Mouse (Mus musculus): ENCODE measurements at regions not wholly inside any gene's neighbourhood (a gene's known extent, or its start where the extent isn't known, plus 50 kb on each side); places are given as distances from the start of the nearest gene placed in this dataset.
"Not testable (repeated sequence)": the region's sequence is repeated elsewhere in the genome, so short reads cannot be mapped to it uniquely, and the experiment has no call there.

DNA sequence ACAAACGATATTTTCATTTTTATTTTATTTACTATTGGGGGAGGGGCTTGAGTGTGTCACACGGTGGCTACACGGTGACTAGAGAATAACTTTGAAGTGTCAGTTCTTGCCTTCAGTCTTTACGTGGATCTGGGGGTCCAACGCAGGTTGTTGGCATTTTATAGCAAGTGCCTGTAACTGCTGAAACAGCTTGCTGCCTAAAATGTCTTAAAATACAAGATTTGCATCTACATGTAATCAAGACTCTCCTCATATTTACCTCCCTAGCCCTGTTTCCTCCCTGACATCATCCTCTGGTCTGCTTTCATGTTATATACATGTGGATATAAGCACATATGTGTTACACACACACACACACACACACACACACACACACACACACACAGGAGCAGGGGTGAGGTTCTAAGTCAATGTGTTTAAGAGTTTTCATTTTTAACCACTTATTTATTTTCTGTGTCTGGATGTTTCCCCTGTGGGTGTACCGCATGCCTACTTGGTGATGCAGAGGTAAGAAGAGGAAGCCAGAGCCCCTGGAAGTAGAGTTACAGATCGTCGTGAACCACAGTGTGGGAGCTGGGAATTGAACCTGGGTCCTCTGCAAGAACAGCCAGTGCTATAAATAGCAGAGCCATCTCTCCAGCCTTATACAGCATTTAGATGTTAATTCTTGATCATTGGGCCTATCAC, 119.5 kb upstream of the Cpsf6 start:
- no peak for DNase-seq

- DNase-seq, result no peak
These were observed 118.7 kb upstream of the Cpsf6 start for GRCm38 (mm10) chr10:117498497-117498896.

GRCm38 (mm10) chr10:117497565-117498256, 117.9 kb upstream of the Cpsf6 start:
- DNase-seq, result no peak

DNA sequence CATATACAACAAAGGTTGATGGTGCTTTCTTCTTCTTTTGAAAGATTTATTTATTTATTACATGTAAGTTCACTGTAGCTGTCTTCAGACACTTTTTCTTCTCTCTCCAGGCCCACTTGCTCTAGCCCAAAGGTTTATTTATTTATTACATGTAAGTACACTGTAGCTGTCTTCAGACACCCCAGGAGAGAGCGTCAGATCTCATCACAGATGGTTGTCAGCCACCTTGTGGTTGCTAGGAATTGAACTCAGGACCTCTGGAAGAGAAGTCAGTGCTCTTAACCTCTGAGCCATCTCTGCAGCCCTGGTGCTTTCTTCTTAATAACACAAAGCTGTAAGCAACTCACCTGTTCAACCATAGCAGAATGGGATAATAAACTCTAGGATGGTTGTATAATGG, 117.3 kb upstream of the Cpsf6 start:
- DNase-seq, result not testable (repeated sequence)

DNA sequence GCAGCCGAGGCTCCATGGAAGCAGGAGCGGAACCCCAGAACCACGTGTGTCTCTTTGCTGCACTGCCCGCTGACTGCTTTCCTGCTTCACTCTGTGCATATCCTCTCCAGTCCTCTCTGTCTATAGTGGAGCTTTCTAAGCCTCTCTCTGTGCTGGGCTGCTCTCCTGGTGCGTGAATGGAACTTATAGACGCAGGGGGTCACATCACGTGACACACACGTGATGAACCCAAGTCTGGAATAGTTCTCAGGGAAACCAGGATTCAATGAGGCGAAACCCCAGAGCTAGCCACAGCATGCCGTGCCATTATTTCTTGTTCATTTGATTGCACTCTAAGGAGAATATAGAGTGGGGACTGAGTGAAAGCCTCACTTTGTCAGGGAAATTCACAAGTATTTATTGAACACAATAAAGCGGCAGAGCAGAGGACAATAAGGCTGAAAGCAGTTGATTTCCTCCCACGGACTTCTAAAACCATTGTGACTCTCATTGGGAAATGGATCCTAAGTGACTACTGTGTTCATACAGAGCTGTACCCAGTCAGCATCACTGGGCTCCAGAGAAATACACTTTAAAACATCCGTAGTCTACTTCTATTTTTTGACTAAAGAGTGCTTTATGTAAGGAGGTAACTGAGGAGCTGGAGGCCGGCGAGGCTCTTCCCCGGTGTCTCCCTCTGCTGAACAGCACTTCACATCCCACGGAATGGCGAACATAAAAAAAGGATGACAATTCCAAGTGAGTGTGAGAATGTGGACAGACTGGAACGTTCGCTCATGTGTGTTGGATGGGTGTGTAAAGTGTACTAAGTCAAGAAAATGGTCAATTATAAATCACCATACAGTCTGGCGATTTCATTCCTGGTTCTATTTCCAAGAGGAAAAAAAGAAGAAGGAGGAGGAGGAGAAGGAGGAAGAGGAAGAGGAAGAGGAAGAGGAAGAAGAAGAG, 116.5 kb upstream of the Cpsf6 start:
- DNase-seq, result no peak

DNA sequence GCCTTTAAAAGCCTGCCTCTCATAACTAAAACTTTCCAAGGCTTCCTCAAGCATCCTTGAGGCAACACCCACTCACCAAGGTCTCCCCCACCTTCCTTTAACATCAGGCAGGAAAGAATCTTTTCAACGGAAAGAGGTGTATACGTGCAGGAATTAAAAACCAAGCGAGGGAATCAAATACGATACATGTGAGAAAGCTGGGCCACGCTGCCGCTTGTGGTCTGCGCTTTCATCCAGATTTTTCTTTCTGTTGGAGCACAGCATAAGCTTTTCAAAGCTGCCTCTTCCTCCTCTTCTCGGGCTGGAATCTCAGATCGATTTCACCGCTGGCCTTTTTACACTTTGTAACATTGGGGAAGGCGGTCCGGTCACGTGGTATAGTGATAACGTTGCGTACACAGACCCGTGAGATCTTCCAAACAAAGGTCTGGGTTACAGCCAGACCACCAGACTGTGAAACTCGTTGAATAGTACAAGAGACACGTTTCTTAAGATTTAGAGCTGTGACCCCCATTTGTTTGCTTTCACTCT, 114.4 kb upstream of the Cpsf6 start:
- no peak for DNase-seq

- DNase-seq, result no peak
These were observed 114.0 kb upstream of the Cpsf6 start for GRCm38 (mm10) chr10:117493824-117494121.

DNA sequence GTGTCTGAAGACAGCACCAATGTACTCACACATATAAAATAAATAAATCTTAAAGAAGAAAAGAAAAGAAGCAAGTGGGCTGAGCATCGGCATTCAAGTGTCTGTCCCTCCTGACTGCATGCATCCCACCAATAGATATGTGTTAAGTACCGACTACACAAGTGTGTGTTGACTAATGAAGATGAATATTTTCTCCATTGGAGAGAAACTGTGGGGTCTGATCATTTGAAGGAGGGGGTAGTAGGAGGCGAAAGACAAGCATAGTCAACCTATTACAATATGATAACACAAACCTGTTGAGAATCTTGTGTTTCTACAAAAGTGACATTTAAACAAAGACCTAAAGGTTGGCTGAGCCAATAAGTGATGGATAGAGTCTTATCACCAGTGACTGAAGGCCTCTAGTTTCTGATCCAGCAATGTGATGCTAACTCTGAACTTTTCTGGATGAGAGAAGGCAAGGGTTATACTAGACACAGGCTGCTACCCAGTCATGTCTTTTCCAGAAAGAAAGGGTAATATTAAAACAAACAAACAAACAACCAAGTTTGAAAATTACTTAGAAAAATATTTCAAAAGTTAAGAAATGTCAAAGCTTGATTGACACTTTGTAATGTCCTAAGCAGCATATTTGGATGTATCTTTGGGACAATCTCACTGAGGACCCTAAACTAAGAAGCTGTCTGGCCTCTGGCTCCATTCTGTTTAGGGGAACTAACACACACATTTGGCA, 113.4 kb upstream of the Cpsf6 start:
- DNase-seq, result no peak

DNA sequence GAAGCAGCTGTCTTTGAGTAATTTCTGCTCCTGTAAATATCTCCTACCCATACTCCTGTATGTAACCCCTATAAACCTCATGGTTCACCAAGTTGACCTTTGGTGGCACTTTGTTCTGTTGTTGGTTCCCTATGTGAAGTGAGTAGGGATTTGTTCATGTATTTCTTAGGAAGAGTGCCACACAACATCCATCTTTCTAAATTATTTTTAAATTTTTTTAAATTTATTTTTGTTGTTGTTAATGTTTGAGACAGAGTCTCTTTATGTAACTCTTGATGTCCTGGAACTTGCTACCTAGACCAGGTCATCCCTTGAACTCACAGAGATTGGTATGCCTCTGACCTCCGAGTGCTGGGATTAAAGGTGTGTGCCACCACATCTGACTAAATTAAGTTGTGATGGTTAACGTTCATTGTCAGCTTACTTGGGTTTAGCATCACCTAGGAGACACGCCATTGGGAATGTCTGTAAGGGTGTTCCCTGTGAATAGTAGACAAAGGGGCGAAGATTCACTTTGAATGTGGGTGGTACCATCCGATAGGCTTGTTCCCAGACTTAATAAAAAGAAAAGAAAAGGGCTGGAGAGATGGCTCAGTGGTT, 112.7 kb upstream of the Cpsf6 start:
- no peak for DNase-seq

DNA sequence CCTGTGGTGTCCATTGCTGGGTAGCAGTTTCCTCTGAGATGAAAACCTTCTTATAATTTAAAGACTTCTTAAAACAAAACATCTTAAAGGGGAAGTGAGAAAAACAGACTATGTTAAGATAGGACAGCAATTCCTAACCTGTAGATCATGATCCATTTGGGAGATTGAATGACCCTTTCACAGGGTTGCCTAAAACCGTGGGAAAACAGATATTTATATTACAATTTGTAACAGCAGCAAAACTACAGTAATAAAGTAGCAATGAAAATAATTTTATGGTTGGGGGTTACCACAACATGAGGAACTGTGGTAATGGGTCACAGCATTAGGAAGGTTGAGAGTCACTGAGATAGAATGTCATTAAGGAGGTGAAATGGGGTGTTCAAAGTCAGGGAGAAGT, 111.9 kb upstream of the Cpsf6 start:
- no peak for DNase-seq

DNA sequence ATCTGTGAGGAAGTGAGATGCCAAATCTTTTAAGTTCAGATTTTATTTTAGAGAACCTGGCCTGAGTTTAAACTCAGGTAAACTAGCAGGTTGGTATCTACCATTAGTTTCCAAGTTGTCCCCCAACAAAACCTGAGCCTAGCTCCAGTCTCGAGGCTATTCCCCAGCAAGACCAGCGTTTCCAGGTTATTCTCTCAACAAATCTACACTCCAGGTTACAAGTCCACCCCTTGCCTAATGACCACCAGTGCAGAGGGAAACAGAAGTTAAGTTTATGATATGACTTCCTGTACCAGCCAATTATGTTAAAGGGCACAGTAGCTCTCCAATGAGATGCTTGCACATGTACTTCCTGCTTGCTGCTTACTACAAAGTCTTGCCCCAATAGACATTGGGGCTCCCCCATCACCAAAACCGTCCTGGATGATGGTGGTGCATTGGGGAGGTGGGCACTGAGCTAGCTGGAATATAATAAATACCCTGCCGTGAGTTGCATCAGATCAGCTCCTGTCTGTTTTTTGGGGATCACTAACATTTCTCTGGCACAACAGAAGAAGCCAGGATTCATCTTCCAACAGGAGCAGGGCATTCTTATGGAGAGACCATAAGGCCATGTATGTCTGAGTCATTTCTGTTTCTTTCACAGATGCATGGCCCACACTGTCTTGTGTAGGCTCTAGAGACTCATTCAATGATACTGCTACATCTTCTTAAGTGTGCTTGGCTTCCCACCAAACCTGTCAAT, 111.2 kb upstream of the Cpsf6 start:
- DNase-seq, result no peak

- no peak for DNase-seq
These were observed 103.3 kb upstream of the Cpsf6 start for GRCm38 (mm10) chr10:117483091-117483600.

GRCm38 (mm10) chr10:117482361-117482760, 102.5 kb upstream of the Cpsf6 start:
- no peak for DNase-seq

DNA sequence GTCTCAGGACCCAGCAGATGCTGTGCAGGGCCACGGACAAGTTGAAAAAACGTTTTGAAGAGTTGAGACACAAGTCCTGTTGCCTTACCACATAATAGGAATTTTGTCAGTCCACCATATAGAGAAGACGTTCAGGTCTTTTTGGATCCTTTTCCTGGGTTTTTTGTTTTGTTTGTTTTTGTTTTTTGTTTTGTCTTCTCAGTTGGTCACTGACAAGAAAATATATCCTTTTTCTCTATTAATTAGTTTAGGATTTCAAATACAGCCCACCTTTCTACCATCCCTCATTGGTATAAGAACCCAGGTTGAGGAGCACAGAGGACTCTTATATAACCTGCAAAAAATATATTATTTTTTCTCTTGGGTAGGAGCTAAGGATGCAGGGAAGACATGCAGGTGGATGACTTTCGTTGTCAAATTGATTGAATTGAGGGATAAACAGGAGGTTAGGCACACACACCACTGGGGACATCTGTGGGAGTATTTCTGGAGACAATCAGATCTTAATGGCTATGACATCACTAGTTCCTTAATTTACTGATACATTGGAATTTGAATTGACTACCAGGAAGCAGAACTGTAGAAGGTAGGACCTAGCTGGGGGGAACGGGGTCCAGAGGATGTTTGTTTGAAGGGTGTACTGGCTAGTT, 101.7 kb upstream of the Cpsf6 start:
- no peak for DNase-seq

GRCm38 (mm10) chr10:117480456-117480850, 100.6 kb upstream of the Cpsf6 start:
- DNase-seq, result no peak

GRCm38 (mm10) chr10:117479721-117480455, 100.1 kb upstream of the Cpsf6 start:
- DNase-seq, result no peak

GRCm38 (mm10) chr10:117478931-117479280, 99.1 kb upstream of the Cpsf6 start:
- no peak for DNase-seq

DNA sequence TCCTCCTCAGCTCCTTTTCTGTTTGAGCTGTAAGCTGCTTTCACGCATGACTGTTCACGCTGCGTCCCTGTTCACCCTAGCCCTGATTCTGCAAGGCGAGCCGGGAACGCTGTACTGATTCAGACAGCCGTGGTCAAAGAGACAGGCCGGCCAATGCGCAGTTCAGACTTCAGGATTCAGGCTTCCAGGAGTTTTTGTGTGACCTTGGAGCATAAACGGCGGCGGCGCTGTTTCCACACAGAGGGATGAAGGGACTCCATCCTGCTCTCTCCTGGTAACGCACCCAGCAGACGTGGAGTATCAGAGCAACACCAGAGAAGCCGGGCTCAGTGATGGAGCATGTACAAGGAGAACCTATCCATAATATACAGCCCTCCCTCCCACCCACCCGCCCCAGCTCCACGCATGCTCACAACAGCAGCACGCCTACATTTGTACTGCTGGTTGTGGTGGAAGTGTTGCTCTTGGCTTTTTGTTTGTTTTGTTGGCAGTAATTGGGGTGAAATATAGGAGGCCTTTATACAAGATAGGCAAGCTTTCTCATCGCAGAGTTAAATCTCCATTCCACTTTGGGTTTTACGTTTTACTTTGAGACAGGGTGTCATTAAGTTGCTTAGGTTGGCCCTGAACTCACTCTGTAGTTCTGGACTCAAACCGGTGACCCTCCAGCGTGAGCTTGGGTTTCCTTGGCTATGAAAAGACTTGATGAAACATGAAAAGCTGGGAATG, 98.6 kb upstream of the Cpsf6 start:
- DNase-seq, result peak; percentile 51
